Mouse (Mus musculus) megakaryocyte, embryonic 14.5 days (primary cell): ENCODE results near the gene Brox. TPM values are rescaled to one million over a fixed set of nuclear protein-coding genes. Genes with fewer than 3 reads are reported as not detected.
"Not testable (repeated sequence)": the region's sequence is repeated elsewhere in the genome, so short reads cannot be mapped to it uniquely, and the experiment has no call there.

Experiments
- H3K27me3 ChIP-seq: replicated peaks from 2 replicates; pipeline ENCODE3; 2012; ENCODE audit warnings: inconsistent platforms
- H3K36me3 ChIP-seq: replicated peaks from 2 replicates; pipeline ENCODE3; 2012; ENCODE audit warnings: low read length, inconsistent platforms, mixed read lengths
- H3K4me1 ChIP-seq: 2 replicates; pipeline ENCODE4 v1.6.1; 2012; ENCODE audit warnings: inconsistent platforms
- H3K4me3 ChIP-seq: replicated peaks from 2 replicates; pipeline ENCODE3; 2012; ENCODE audit warnings: moderate library complexity, mild to moderate bottlenecking, inconsistent platforms
- H3K9me3 ChIP-seq: 2 replicates; pipeline ENCODE4 v1.6.1; 2012; ENCODE audit warnings: inconsistent platforms
- FLI1 ChIP-seq: IDR thresholded peaks from 2 replicates; pipeline ENCODE4 v1.6.1; 2012; ENCODE audit warnings: low read length, inconsistent platforms, mixed read lengths
- GATA1 ChIP-seq: IDR thresholded peaks from 3 replicates; pipeline ENCODE4 v1.6.1; 2012; ENCODE audit warnings: mixed read lengths, low read length, inconsistent platforms, borderline replicate concordance
- polyA plus RNA-seq: library from polyadenylated mRNA; stranded (reverse); fragments of >175 nt; gene quantifications from 2 replicates; pipeline ENCODE4 v1.2.3, GENCODE M21; 2012; ENCODE audit warnings: low replicate concordance; ENCODE audit not compliant: insufficient read depth

Gene Brox
- polyA plus RNA-seq, result 0.50 and 3.7 TPM in 2 replicates

- peak within 1 kb of the TSS; percentile 91 for H3K4me3 ChIP-seq
- no peaks in the 10 kb centered on the region for H3K9me3 ChIP-seq
- peaks cover 22% of the 10 kb centered on the region for H3K36me3 ChIP-seq
- H3K4me1 ChIP-seq, result peaks cover 22% of the 10 kb centered on the region
- H3K27me3 ChIP-seq, result no peaks in the 10 kb centered on the region
- TF ChIP-seq FLI1 (peak; percentile 44; the same call in 1 of the 2 replicates), GATA1 (no peak)
Measured at GRCm38 (mm10) chr1:183296877-183297383, at the start of gene Brox. Brox (minus strand) TSS chr1:183297269.

- no peak for TF ChIP-seq FLI1
- TF ChIP-seq GATA1, result no peak
Measured at GRCm38 (mm10) chr1:183345817-183346195, 48.7 kb upstream of the Brox start.

DNA sequence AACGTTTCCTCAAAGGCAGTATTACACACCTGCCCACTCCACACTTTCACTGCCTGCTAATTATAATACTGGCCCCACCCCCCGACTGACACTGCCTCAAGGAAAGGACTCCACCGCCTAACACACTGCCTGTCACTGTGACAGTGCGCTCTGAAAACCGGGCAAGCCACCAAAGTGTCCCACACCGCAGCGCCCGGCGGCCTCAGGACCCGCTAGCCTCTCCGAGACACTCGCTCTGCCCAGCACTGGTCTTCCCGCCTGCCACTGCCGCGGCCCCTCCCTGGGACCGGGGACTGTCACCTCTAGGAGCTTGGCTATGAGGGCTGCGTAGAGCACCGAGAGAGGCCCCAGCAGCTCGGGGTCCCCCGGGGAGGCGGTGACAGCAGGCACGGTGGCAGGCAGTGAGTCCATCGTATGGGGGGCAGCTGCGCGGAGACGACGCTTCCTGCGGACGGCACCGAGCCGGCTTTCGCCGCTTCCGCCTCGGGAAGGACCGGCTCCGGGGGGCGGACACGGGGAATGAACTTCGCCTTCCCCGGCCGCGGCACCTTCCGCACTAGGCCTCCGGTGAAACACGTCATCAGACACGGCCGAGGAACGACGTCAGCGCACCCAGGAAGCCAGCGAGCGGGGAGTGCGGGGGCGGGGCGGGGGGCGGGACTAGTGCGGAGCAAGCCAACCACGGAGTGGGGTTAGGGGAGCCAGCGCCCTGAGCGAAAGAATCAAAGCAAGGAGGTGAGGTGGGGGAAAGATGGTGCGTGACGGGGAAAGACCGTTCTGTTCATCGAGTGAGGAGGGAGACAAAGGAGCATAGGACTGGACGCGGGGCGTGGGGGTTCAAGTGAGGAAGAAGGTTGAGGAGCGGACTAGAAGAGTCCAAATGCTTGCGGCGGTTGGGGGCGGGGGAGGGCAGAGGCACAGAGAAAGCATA, 48.1 kb upstream of the Brox start:
- Histone ChIP-seq H3K27me3 (no peaks in the 10 kb centered on the region), H3K9me3 (no peaks in the 10 kb centered on the region), H3K4me3 (peak overlapping the region; percentile 99), H3K4me1 (peaks cover 49% of the 10 kb centered on the region), H3K36me3 (peaks cover 52% of the 10 kb centered on the region)
- no peak for TF ChIP-seq FLI1

More at GRCm38 (mm10) chr1:183345817-183346195, 48.7 kb upstream of the Brox start:
- Histone ChIP-seq H3K36me3 (peaks cover 53% of the 10 kb centered on the region), H3K9me3 (no peaks in the 10 kb centered on the region), H3K4me3 (peak overlapping the region; percentile 99), H3K27me3 (no peaks in the 10 kb centered on the region), H3K4me1 (peaks cover 52% of the 10 kb centered on the region)

- peak overlapping the region; percentile 50 for H3K4me3 ChIP-seq
- peaks cover 58% of the 10 kb centered on the region for H3K36me3 ChIP-seq
- not testable (repeated sequence) for H3K9me3 ChIP-seq, H3K27me3 ChIP-seq
- H3K4me1 ChIP-seq, result peaks cover 31% of the 10 kb centered on the region
Measured at GRCm38 (mm10) chr1:183342902-183343301, 45.8 kb upstream of the Brox start.

GRCm38 (mm10) chr1:183327171-183327570, 30.1 kb upstream of the Brox start:
- H3K4me3 ChIP-seq, result no peak overlapping the region
- TF ChIP-seq GATA1 (no peak), FLI1 (no peak)
- H3K36me3 ChIP-seq, result peaks cover 86% of the 10 kb centered on the region
- H3K9me3 ChIP-seq, result no peaks in the 10 kb centered on the region; the same call in 1 of the 2 replicates
- H3K4me1 ChIP-seq, result peaks cover 10% of the 10 kb centered on the region
- no peaks in the 10 kb centered on the region for H3K27me3 ChIP-seq

DNA sequence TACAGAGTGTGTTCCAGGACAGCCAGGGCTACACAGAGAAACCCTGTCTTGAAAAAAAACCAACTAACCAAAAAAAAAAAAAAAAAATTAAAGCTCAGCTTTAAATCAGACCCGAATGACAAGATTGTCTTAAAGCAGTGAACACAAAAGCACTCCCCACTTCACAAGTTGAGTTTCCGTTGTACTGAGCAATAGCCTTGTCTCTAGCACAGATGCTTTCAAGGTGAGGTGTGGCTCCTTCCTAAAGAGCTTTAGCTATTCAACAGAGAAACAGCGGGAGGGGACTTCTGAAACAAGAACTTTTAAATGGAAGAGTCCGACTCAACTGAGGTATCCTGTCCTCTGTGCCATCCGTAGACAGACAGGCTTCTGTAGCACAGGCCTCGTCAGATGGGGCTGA, 27.4 kb upstream of the Brox start:
- TF ChIP-seq FLI1, result no peak
- TF ChIP-seq GATA1, result no peak
- H3K36me3 ChIP-seq, result peaks cover 80% of the 10 kb centered on the region
- H3K9me3 ChIP-seq, result no peaks in the 10 kb centered on the region
- H3K4me1 ChIP-seq, result peaks cover 35% of the 10 kb centered on the region
- H3K27me3 ChIP-seq, result no peaks in the 10 kb centered on the region
- no peak overlapping the region for H3K4me3 ChIP-seq

DNA sequence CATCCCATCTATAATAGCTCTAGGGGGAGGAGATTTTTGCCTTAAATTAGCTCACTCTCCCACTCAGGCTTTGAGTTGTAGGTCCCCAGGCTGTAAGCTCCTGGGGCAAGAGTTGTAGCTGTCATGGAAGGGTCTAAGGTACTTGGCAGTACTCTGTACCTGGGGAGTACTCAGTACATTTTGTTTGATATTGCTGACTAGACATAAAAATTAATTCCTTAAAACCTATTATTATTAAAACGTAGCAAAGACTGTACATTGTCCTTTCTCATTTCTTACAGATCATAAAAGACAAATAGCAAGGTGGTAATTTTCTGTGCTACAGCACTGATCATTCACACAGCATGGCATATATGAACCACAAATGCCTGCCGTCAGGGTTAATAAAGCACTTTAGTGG, 26.9 kb upstream of the Brox start:
- H3K4me1 ChIP-seq, result peaks cover 40% of the 10 kb centered on the region
- no peaks in the 10 kb centered on the region for H3K9me3 ChIP-seq
- no peak for TF ChIP-seq GATA1
- TF ChIP-seq FLI1, result no peak
- H3K36me3 ChIP-seq, result peaks cover 80% of the 10 kb centered on the region
- H3K4me3 ChIP-seq, result no peak overlapping the region
- no peaks in the 10 kb centered on the region for H3K27me3 ChIP-seq

GRCm38 (mm10) chr1:183322496-183322895, 25.4 kb upstream of the Brox start:
- H3K27me3 ChIP-seq, H3K9me3 ChIP-seq, H3K4me3 ChIP-seq: not testable (repeated sequence)
- Histone ChIP-seq H3K4me1 (peaks cover 40% of the 10 kb centered on the region), H3K36me3 (peaks cover 79% of the 10 kb centered on the region)

DNA sequence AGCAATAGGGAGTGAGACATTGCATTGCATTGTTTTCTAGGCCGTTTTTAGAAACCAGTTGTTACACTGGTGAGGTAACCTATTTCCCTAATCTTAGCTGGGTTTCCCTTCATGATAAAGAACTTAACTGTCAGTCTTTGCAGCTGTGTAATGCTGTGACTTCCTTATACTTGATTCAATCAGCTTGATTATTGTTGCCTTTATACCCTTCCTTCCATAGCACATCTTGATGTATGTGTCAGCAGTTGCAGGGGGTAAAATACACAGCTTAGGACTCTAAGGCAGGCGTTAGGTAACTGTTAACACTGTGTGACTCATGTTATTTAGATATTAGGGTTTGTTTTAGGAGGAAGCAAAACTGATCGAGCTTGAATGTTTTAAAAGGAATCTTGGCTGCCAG, 23.6 kb upstream of the Brox start:
- Histone ChIP-seq H3K27me3 (no peaks in the 10 kb centered on the region), H3K36me3 (peaks cover 80% of the 10 kb centered on the region)
- TF ChIP-seq FLI1 (no peak), GATA1 (no peak)

GRCm38 (mm10) chr1:183315783-183316182, 18.7 kb upstream of the Brox start:
- Histone ChIP-seq H3K4me3 (no peak overlapping the region), H3K36me3 (peaks cover 90% of the 10 kb centered on the region), H3K27me3 (no peaks in the 10 kb centered on the region), H3K4me1 (peaks cover 31% of the 10 kb centered on the region), H3K9me3 (no peaks in the 10 kb centered on the region)
- TF ChIP-seq FLI1, result no peak
- no peak for TF ChIP-seq GATA1

More for the DNA sequence above, 23.6 kb upstream of the Brox start:
- Histone ChIP-seq H3K4me1 (peaks cover 40% of the 10 kb centered on the region), H3K9me3 (no peaks in the 10 kb centered on the region), H3K4me3 (no peak overlapping the region)
